Mouse (Mus musculus) heart, postnatal 0 days (tissue): ENCODE data around the gene Gm42906.

ENCODE experiments used
- CTCF ChIP-seq: IDR thresholded peaks from 2 replicates; pipeline ENCODE4 v1.5.1; 2016; ENCODE audit warnings: antibody characterized with exemption, control low read depth, low read depth
- EP300 ChIP-seq: IDR thresholded peaks from 2 replicates; pipeline ENCODE4 v1.6.1; 2016; ENCODE audit warnings: antibody characterized with exemption, low read depth

GRCm38 (mm10) chr5:151213097-151213496, 214.9 kb downstream of the Gm42906 start:
- no peak for TF ChIP-seq CTCF
- TF ChIP-seq EP300: no peak
